Mouse (Mus musculus) heart, postnatal 36 days (tissue): Measurements from ENCODE around the gene Smbd1. TPM values are rescaled to one million over a fixed set of nuclear protein-coding genes. Genes with fewer than 3 reads are reported as not detected.

Experiments
- total RNA-seq, 2 experiments: library from RNA; stranded (reverse); gene quantifications; 2 replicates each; pipeline ENCODE4 v1.2.3; 2021

Gene Smbd1
- total RNA-seq, 2 experiments from 2014 or later, result not detected

Other genes starting within 250 kb of the Smbd1 start
- 100 to 1,000 TPM in 1 of 2 experiments, 10 to 100 TPM in 1; 55.9 to 114 TPM for gene Tfrc, start 201.6 kb downstream of the Smbd1 start, total RNA-seq
- 10 to 100 TPM; 18.0 to 19.8 TPM for gene Tnk2, start 166.6 kb downstream of the Smbd1 start, total RNA-seq
- gene Muc4, start 74.6 kb downstream of the Smbd1 start, total RNA-seq, result under 1 TPM; 0.06 to 0.57 TPM
- gene Muc20, start 13.0 kb downstream of the Smbd1 start, total RNA-seq, result under 1 TPM; 0.14 to 0.25 TPM
- 100 to 1,000 TPM in 1 of 2 experiments, 10 to 100 TPM in 1; 98.9 to 101 TPM for gene Fyttd1, start 67.0 kb upstream of the Smbd1 start, total RNA-seq
- gene Rubcn, start 67.3 kb upstream of the Smbd1 start, total RNA-seq, result 10 to 100 TPM; 35.1 to 35.9 TPM
- gene Lrch3, start 103.6 kb upstream of the Smbd1 start, total RNA-seq, result 10 to 100 TPM; 24.6 to 25.4 TPM
- gene Iqcg, start 245.7 kb upstream of the Smbd1 start, total RNA-seq, result under 1 TPM; 0.33 to 0.60 TPM
- 100 to 1,000 TPM; 301 to 318 TPM for gene Rpl35a, start 246.0 kb upstream of the Smbd1 start, total RNA-seq